Mouse (Mus musculus) CH12.LX (cell line): ENCODE measurements around the gene Pramef8. TPM values are rescaled to one million over a fixed set of nuclear protein-coding genes. Genes with fewer than 3 reads are reported as not detected.

Experiments used
- DNase-seq: peaks from one replicate; pipeline ENCODE4 v3.0.0-alpha.2; 2013; ENCODE audit errors: extremely low read depth
- H3K27ac ChIP-seq: 2 replicates; pipeline ENCODE4 v1.5.1; 2012; ENCODE audit warnings: low read depth, mild to moderate bottlenecking, control low read depth, moderate library complexity; ENCODE audit not compliant: insufficient read depth
- H3K27me3 ChIP-seq: replicated peaks from 2 replicates; pipeline ENCODE3; 2012; ENCODE audit warnings: inconsistent platforms
- H3K36me3 ChIP-seq, 2 experiments: replicated peaks in 1 of 2; 2 replicates each; pipeline versions ENCODE3 to v1.6.1; 2012; ENCODE audit warnings: inconsistent platforms in 1 of 2, low read length in 1 of 2, mild to moderate bottlenecking in 1 of 2, mixed read lengths in 1 of 2, moderate library complexity in 1 of 2; ENCODE audit not compliant: control insufficient read depth in 1 of 2, insufficient read depth in 1 of 2
- H3K4me1 ChIP-seq, 2 experiments: 2 replicates each; pipeline ENCODE4 v1.6.1; 2012; ENCODE audit warnings: inconsistent platforms in 1 of 2, moderate library complexity in 1 of 2; ENCODE audit not compliant: insufficient read depth in 2 of 2, control insufficient read depth in 1 of 2
- H3K4me2 ChIP-seq: 2 replicates; pipeline ENCODE4 v1.6.1; 2012; ENCODE audit warnings: low read depth, mild to moderate bottlenecking, control low read depth; ENCODE audit not compliant: poor library complexity, insufficient read depth, severe bottlenecking
- H3K4me3 ChIP-seq, 3 experiments: fragments of 150-350 bp in 1 of 3; sonication (generic) in 1 of 3; replicated peaks in 1 of 3; 2 replicates each; pipeline versions ENCODE3 to v1.5.1; 2011 to 2012; ENCODE audit warnings: low read depth in 2 of 3, low read length in 2 of 3, mild to moderate bottlenecking in 2 of 3, moderate library complexity in 2 of 3, control low read depth in 1 of 3, improper control_type of control experiment in 1 of 3, inconsistent platforms in 1 of 3, mixed read lengths in 1 of 3; ENCODE audit not compliant: poor library complexity in 1 of 3
- H3K79me2 ChIP-seq: replicated peaks from 2 replicates; pipeline ENCODE4 v1.6.1; 2012; ENCODE audit warnings: mild to moderate bottlenecking, moderate library complexity; ENCODE audit not compliant: control insufficient read depth, poor library complexity, insufficient read depth, severe bottlenecking; ENCODE audit errors: extremely low read depth
- H3K9ac ChIP-seq: 2 replicates; pipeline ENCODE4 v1.6.1; 2012; ENCODE audit warnings: low read depth, mild to moderate bottlenecking, control low read depth, moderate library complexity; ENCODE audit not compliant: insufficient read depth
- H3K9me3 ChIP-seq: replicated peaks from 2 replicates; pipeline ENCODE3; 2012; ENCODE audit warnings: low read length, inconsistent platforms, mixed read lengths
- BHLHE40 ChIP-seq: IDR thresholded peaks from 2 replicates; pipeline ENCODE4 v1.6.1; 2011; ENCODE audit warnings: mild to moderate bottlenecking, low read depth, low read length, improper control_type of control experiment
- E2F4 ChIP-seq: IDR thresholded peaks from 2 replicates; pipeline ENCODE4 v1.6.1; 2011; ENCODE audit warnings: low read depth, low read length, improper control_type of control experiment; ENCODE audit not compliant: insufficient replicate concordance
- EP300 ChIP-seq: IDR thresholded peaks from 2 replicates; pipeline ENCODE4 v1.6.1; 2011; ENCODE audit warnings: low read length, improper control_type of control experiment
- HCFC1 ChIP-seq: IDR thresholded peaks from 2 replicates; pipeline ENCODE4 v1.6.1; 2012; ENCODE audit warnings: low read depth, mild to moderate bottlenecking, inconsistent platforms, low read length, improper control_type of control experiment
- IRF4 ChIP-seq: IDR thresholded peaks from 2 replicates; pipeline ENCODE4 v1.6.1; 2014; ENCODE audit warnings: low read depth, mild to moderate bottlenecking, inconsistent platforms, low read length, improper control_type of control experiment
- KAT2A ChIP-seq: IDR thresholded peaks from 2 replicates; pipeline ENCODE4 v1.6.1; 2012; ENCODE audit warnings: low read length, improper control_type of control experiment, inconsistent platforms; ENCODE audit not compliant: insufficient replicate concordance
- MAFK ChIP-seq: IDR thresholded peaks from 2 replicates; pipeline ENCODE4 v1.6.1; 2011; ENCODE audit warnings: low read length, improper control_type of control experiment; ENCODE audit not compliant: insufficient replicate concordance
- MAX ChIP-seq: IDR thresholded peaks from 2 replicates; pipeline ENCODE4 v1.6.1; 2011; ENCODE audit warnings: low read length, improper control_type of control experiment
- MAZ ChIP-seq: IDR thresholded peaks from 2 replicates; pipeline ENCODE4 v1.6.1; 2012; ENCODE audit warnings: low read depth, mild to moderate bottlenecking, inconsistent platforms, low read length, improper control_type of control experiment, moderate library complexity
- MXI1 ChIP-seq: IDR thresholded peaks from 2 replicates; pipeline ENCODE4 v1.6.1; 2011; ENCODE audit warnings: mild to moderate bottlenecking, low read depth, low read length, improper control_type of control experiment
- MYC ChIP-seq: IDR thresholded peaks from 2 replicates; pipeline ENCODE4 v1.6.1; 2011; ENCODE audit warnings: low read depth, mild to moderate bottlenecking, improper control_type of control experiment, low read length
- PAX5 ChIP-seq: IDR thresholded peaks from 2 replicates; pipeline ENCODE4 v1.6.1; 2012; ENCODE audit warnings: low read length, inconsistent platforms, mixed read lengths
- POLR2A ChIP-seq: IDR thresholded peaks from 2 replicates; pipeline ENCODE4 v1.6.1; 2011; ENCODE audit warnings: low read depth, mild to moderate bottlenecking, improper control_type of control experiment, low read length
- POLR2AphosphoS2 ChIP-seq: IDR thresholded peaks from 2 replicates; pipeline ENCODE4 v1.6.1; 2011; ENCODE audit warnings: low read depth, low read length, improper control_type of control experiment
- RAD21 ChIP-seq: IDR thresholded peaks from 2 replicates; pipeline ENCODE4 v1.6.1; 2011; ENCODE audit warnings: low read depth, mild to moderate bottlenecking, low read length, improper control_type of control experiment, moderate library complexity
- RCOR1 ChIP-seq: conservative IDR thresholded peaks from 2 replicates; pipeline ENCODE4 v1.6.1; 2012; ENCODE audit warnings: low read depth, mild to moderate bottlenecking, inconsistent platforms, low read length, improper control_type of control experiment
- SMC3 ChIP-seq: IDR thresholded peaks from 2 replicates; pipeline ENCODE4 v1.6.1; 2011; ENCODE audit warnings: low read depth, low read length, improper control_type of control experiment
- TCF12 ChIP-seq: IDR thresholded peaks from 2 replicates; pipeline ENCODE4 v1.6.1; 2014; ENCODE audit warnings: low read depth, mild to moderate bottlenecking, inconsistent platforms, low read length, improper control_type of control experiment
- UBTF ChIP-seq: IDR thresholded peaks from 2 replicates; pipeline ENCODE4 v1.6.1; 2012; ENCODE audit warnings: low read depth, mild to moderate bottlenecking, inconsistent platforms, low read length, improper control_type of control experiment, moderate library complexity
- USF1 ChIP-seq: IDR thresholded peaks from 2 replicates; pipeline ENCODE4 v1.6.1; 2014; ENCODE audit warnings: low read depth, mild to moderate bottlenecking, inconsistent platforms, low read length, improper control_type of control experiment
- USF2 ChIP-seq: conservative IDR thresholded peaks from 2 replicates; pipeline ENCODE4 v1.6.1; 2011; ENCODE audit warnings: low read depth, low read length, improper control_type of control experiment
- ZMIZ1 ChIP-seq: IDR thresholded peaks from 2 replicates; pipeline ENCODE4 v1.6.1; 2012; ENCODE audit warnings: low read depth, mild to moderate bottlenecking, inconsistent platforms, low read length, improper control_type of control experiment
- ZNF384 ChIP-seq: IDR thresholded peaks from 2 replicates; pipeline ENCODE4 v1.6.1; 2012; ENCODE audit warnings: low read depth, low read length, improper control_type of control experiment, inconsistent platforms
- dilution Hi-C: fragments of 300-500 bp; cut with MboI; formaldehyde crosslinking; loops from 2 replicates; pipeline ENCODE4 v1.14.3; 2020; ENCODE audit warnings: low sequenced_read_pairs; ENCODE audit not compliant: extremely low pct_unique_long_range_greater_than_20kb, extremely low pct_ligation_motif_present
- in situ Hi-C: fragments of 300-500 bp; cut with MboI; formaldehyde crosslinking; loops from 3 replicates; pipeline ENCODE4 v1.14.3; 2019; ENCODE audit warnings: low sequenced_read_pairs, low pct_ligation_motif_present, low pct_unique_long_range_greater_than_20kb, mixed read lengths
- polyA plus RNA-seq: library from polyadenylated mRNA; unstranded; fragments of >175 nt; gene quantifications from 2 replicates; pipeline ENCODE4 v1.2.1, GENCODE M21; 2012; ENCODE audit warnings: low read depth; ENCODE audit not compliant: insufficient read length
- total RNA-seq, 2 experiments: library from RNA; depleted of rRNA; stranded (reverse); fragments of 300-350 nt in 1 of 2; fragments of >200 nt in 1 of 2; gene quantifications; 2 replicates each; pipeline ENCODE4 v1.2.3; 2012 to 2014

Pramef8 gene
- total and polyA plus RNA-seq, 3 experiments = 12.8 to 22.5 (median 15.0) TPM

- in situ Hi-C loops (no loop called here), dilution Hi-C loops (no loop called here)
- Histone ChIP-seq H3K4me1 (peaks cover 0 to 10% of the 10 kb centered on the region in 2 experiments; a peak in 1 of 4 replicates), H3K79me2 (peaks cover 14% of the 10 kb centered on the region), H3K9ac (peak overlapping the region; percentile 91), H3K27me3 (peaks cover 6% of the 10 kb centered on the region), H3K4me3 (peak overlapping the region; percentile 62 to 75 (median 71)), H3K9me3 (no peaks in the 10 kb centered on the region), H3K4me2 (peak overlapping the region; percentile 98), H3K36me3 (peaks cover 12 to 24% of the 10 kb centered on the region in 2 experiments), H3K27ac (no peak overlapping the region)
- no peak for TF ChIP-seq RAD21
- DNase-seq = no peak
Measured at GRCm38 (mm10) chr4:143411566-143412218, 534 bp upstream of the Pramef8 start.

GRCm38 (mm10) chr4:143413621-143414020, 1.4 kb downstream of the Pramef8 start:
- dilution Hi-C loops = no loop called here
- H3K27me3 ChIP-seq = peaks cover 2% of the 10 kb centered on the region

GRCm38 (mm10) chr4:143414121-143414520, 1.9 kb downstream of the Pramef8 start:
- Histone ChIP-seq H3K9me3 (no peaks in the 10 kb centered on the region), H3K27me3 (peaks cover 2% of the 10 kb centered on the region), H3K79me2 (peaks cover 14% of the 10 kb centered on the region), H3K4me3 (no peak overlapping the region), H3K36me3 (peaks cover 36 to 49% of the 10 kb centered on the region in 2 experiments), H3K9ac (no peak overlapping the region), H3K27ac (no peak overlapping the region)
- in situ Hi-C loops (no loop called here), dilution Hi-C loops (no loop called here)
- DNase-seq = no peak
- TF ChIP-seq RCOR1 = no peak
- TF ChIP-seq IRF4 = no peak
- TF ChIP-seq USF2 = no peak
- TF ChIP-seq MXI1 = no peak
- TF ChIP-seq HCFC1 = no peak
- TF ChIP-seq MAZ = no peak
- TF ChIP-seq ZNF384 = no peak
- TF ChIP-seq E2F4 = no peak
- TF ChIP-seq POLR2A = no peak
- TF ChIP-seq MYC = no peak
- TF ChIP-seq PAX5 = no peak
- no peak for TF ChIP-seq ZMIZ1
- no peak for TF ChIP-seq POLR2AphosphoS2
- no peak for TF ChIP-seq KAT2A
- no peak for TF ChIP-seq TCF12
- TF ChIP-seq, all 38 proteins: peak for 0
- peaks cover 0 to 10% of the 10 kb centered on the region in 2 experiments; a peak in 1 of 4 replicates for H3K4me1 ChIP-seq
- no peak overlapping the region; the same call in 1 of the 2 replicates for H3K4me2 ChIP-seq

More at GRCm38 (mm10) chr4:143413621-143414020, 1.4 kb downstream of the Pramef8 start:
- Histone ChIP-seq H3K9ac (no peak overlapping the region), H3K27ac (no peak overlapping the region), H3K4me3 (peak overlapping the region in 2 of 3 experiments; percentile 71 to 75), H3K79me2 (peaks cover 14% of the 10 kb centered on the region), H3K9me3 (no peaks in the 10 kb centered on the region), H3K4me1 (peaks cover 0 to 10% of the 10 kb centered on the region in 2 experiments; a peak in 1 of 4 replicates), H3K4me2 (peak overlapping the region; percentile 46; the same call in 1 of the 2 replicates), H3K36me3 (peaks cover 31 to 44% of the 10 kb centered on the region in 2 experiments)
- no peak for TF ChIP-seq BHLHE40
- no peak for TF ChIP-seq MAX
- no peak for TF ChIP-seq EP300
- TF ChIP-seq UBTF = no peak
- no peak for TF ChIP-seq MAFK
- TF ChIP-seq RAD21 = no peak
- no peak for TF ChIP-seq SMC3
- TF ChIP-seq USF1 = no peak
- in situ Hi-C loops = no loop called here
- DNase-seq = no peak
